Mouse (Mus musculus) midbrain, embryonic 13.5 days (tissue): ENCODE measurements around the gene Colgalt1. TPM values are rescaled to one million over a fixed set of nuclear protein-coding genes. Genes with fewer than 3 reads are reported as not detected.

Source experiments
- ATAC-seq: fragments of 200-750 bp; cut with Nextera tagmentation; 2 replicates; pipeline ENCODE4 v1.8.0; 2017; ENCODE audit warnings: mild to moderate bottlenecking, moderate TSS enrichment, moderate library complexity
- H3K27ac ChIP-seq: fragments of 300-500 bp; sonication (generic); 2 replicates; pipeline ENCODE4 v1.5.1; 2015; ENCODE audit warnings: inconsistent platforms, mild to moderate bottlenecking, moderate library complexity
- H3K27me3 ChIP-seq: fragments of 300-500 bp; sonication (generic); 2 replicates; pipeline ENCODE4 v1.6.1; 2015; ENCODE audit warnings: mild to moderate bottlenecking, inconsistent platforms
- H3K36me3 ChIP-seq: fragments of 300-500 bp; sonication (generic); 2 replicates; pipeline ENCODE4 v1.6.1; 2015; ENCODE audit warnings: mild to moderate bottlenecking, inconsistent platforms
- H3K4me1 ChIP-seq: fragments of 300-500 bp; sonication (generic); replicated peaks from 2 replicates; pipeline ENCODE4 v1.6.1; 2015; ENCODE audit warnings: inconsistent platforms
- H3K4me2 ChIP-seq: fragments of 300-500 bp; sonication (generic); replicated peaks from 2 replicates; pipeline ENCODE4 v1.6.1; 2015; ENCODE audit warnings: moderate library complexity, mild to moderate bottlenecking, inconsistent platforms
- H3K4me3 ChIP-seq: fragments of 300-500 bp; sonication (generic); replicated peaks from 2 replicates; pipeline ENCODE4 v1.5.1; 2015; ENCODE audit warnings: mild to moderate bottlenecking, inconsistent platforms
- H3K9ac ChIP-seq: fragments of 300-500 bp; sonication (generic); replicated peaks from 2 replicates; pipeline ENCODE4 v1.6.1; 2015; ENCODE audit warnings: mild to moderate bottlenecking, inconsistent platforms
- H3K9me3 ChIP-seq: fragments of 300-500 bp; sonication (generic); 2 replicates; pipeline ENCODE4 v1.6.1; 2016; ENCODE audit warnings: mild to moderate bottlenecking, inconsistent platforms
- WGBS: fragments of 180-500 bp; shearing (Covaris S2); methylation state at CpG from one replicate; pipeline ENCODE4 v1.1.7; 2015; 5-methylcytosine and 5-hydroxymethylcytosine counted together
- polyA plus RNA-seq: library from polyadenylated mRNA; unstranded; fragments of >200 nt; fragmentation: Nextera tagmentation; extraction: Ambion mirVana; gene quantifications from 2 replicates; pipeline ENCODE4 v1.2.1, GENCODE M21; 2015

Colgalt1 gene
- polyA plus RNA-seq: 51.1 and 51.3 TPM in 2 replicates

GRCm38 (mm10) chr8:71610822-71611651 is at the start of gene Colgalt1:
Gene Colgalt1, plus strand, starts transcription at chr8:71610998.
- peak within 1 kb of the TSS; percentile 87 for H3K4me2 ChIP-seq
- H3K9ac ChIP-seq: peak within 1 kb of the TSS; percentile 86
- WGBS: under 1% methylated on average over 82 of the region's 82 CpGs
- H3K27me3 ChIP-seq: no peaks in the 10 kb centered on the region
- H3K27ac ChIP-seq: peak within 1 kb of the TSS; percentile 91
- peaks cover 29% of the 10 kb centered on the region for H3K36me3 ChIP-seq
- no peaks in the 10 kb centered on the region for H3K9me3 ChIP-seq
- H3K4me3 ChIP-seq: peak within 1 kb of the TSS; percentile 94
- peaks cover 13% of the 10 kb centered on the region for H3K4me1 ChIP-seq
- ATAC-seq: peak; percentile 100

- H3K27ac ChIP-seq: no peak overlapping the region
- H3K4me3 ChIP-seq: no peak overlapping the region
- peaks cover 4% of the 10 kb centered on the region; the same call in 1 of the 2 replicates for H3K9me3 ChIP-seq
- WGBS: 4% methylated on average over 15 of the region's 15 CpGs
- no peak overlapping the region for H3K9ac ChIP-seq
- peaks cover 76% of the 10 kb centered on the region for H3K27me3 ChIP-seq
- H3K4me2 ChIP-seq: no peak overlapping the region
- peaks cover 14% of the 10 kb centered on the region for H3K4me1 ChIP-seq
- no peaks in the 10 kb centered on the region for H3K36me3 ChIP-seq
- no peak for ATAC-seq
Measured at GRCm38 (mm10) chr8:71561401-71561800, 49.4 kb upstream of the Colgalt1 start.

- peak overlapping the region; percentile 43 for H3K4me2 ChIP-seq
- H3K9ac ChIP-seq: no peak overlapping the region; the same call in 1 of the 2 replicates
- H3K27ac ChIP-seq: no peak overlapping the region
- peaks cover 4% of the 10 kb centered on the region; the same call in 1 of the 2 replicates for H3K9me3 ChIP-seq
- 2% methylated on average over 33 of the region's 33 CpGs for WGBS
- peaks cover 70% of the 10 kb centered on the region for H3K27me3 ChIP-seq
- peaks cover 14% of the 10 kb centered on the region for H3K4me1 ChIP-seq
- peak overlapping the region; percentile 28 for H3K4me3 ChIP-seq
- ATAC-seq: peak; percentile 67
- H3K36me3 ChIP-seq: no peaks in the 10 kb centered on the region
Measured at GRCm38 (mm10) chr8:71562751-71563150, 48.0 kb upstream of the Colgalt1 start.

GRCm38 (mm10) chr8:71563992-71564391 is 46.8 kb upstream of the Colgalt1 start:
- ATAC-seq: no peak
- WGBS: 90% methylated on average over 4 of the region's 4 CpGs
- Histone ChIP-seq H3K4me1 (peaks cover 13% of the 10 kb centered on the region), H3K9me3 (peaks cover 4% of the 10 kb centered on the region; the same call in 1 of the 2 replicates), H3K9ac (no peak overlapping the region), H3K4me3 (no peak overlapping the region), H3K27me3 (peaks cover 69% of the 10 kb centered on the region), H3K27ac (no peak overlapping the region), H3K4me2 (no peak overlapping the region), H3K36me3 (no peaks in the 10 kb centered on the region)

- peaks cover 28% of the 10 kb centered on the region for H3K4me1 ChIP-seq
- H3K9me3 ChIP-seq: peaks cover 4% of the 10 kb centered on the region; the same call in 1 of the 2 replicates
- H3K4me2 ChIP-seq: no peak within 1 kb of the TSS
- H3K4me3 ChIP-seq: no peak within 1 kb of the TSS
- H3K27me3 ChIP-seq: peaks cover 45% of the 10 kb centered on the region
- no peaks in the 10 kb centered on the region for H3K36me3 ChIP-seq
- ATAC-seq: no peak
- WGBS: 49% methylated on average over 3 of the region's 3 CpGs
- no peak within 1 kb of the TSS for H3K9ac ChIP-seq
- no peak within 1 kb of the TSS for H3K27ac ChIP-seq
Measured at GRCm38 (mm10) chr8:71566501-71566900, 44.3 kb upstream of the Colgalt1 start, which contains the start of gene Nxnl1. Gene Nxnl1, minus strand, starts transcription at chr8:71566601.

GRCm38 (mm10) chr8:71567587-71567986 is 43.2 kb upstream of the Colgalt1 start:
- Histone ChIP-seq H3K4me1 (peaks cover 36% of the 10 kb centered on the region), H3K9ac (no peak overlapping the region), H3K36me3 (no peaks in the 10 kb centered on the region), H3K4me2 (no peak overlapping the region), H3K27ac (no peak overlapping the region), H3K4me3 (no peak overlapping the region), H3K27me3 (peaks cover 34% of the 10 kb centered on the region), H3K9me3 (peaks cover 4% of the 10 kb centered on the region; the same call in 1 of the 2 replicates)
- 79% methylated on average over 7 of the region's 7 CpGs for WGBS
- no peak for ATAC-seq

- no peaks in the 10 kb centered on the region for H3K36me3 ChIP-seq
- H3K4me2 ChIP-seq: peak within 1 kb of the TSS; percentile 82
- peaks cover 4% of the 10 kb centered on the region; the same call in 1 of the 2 replicates for H3K9me3 ChIP-seq
- H3K27me3 ChIP-seq: peaks cover 25% of the 10 kb centered on the region
- H3K4me3 ChIP-seq: peak within 1 kb of the TSS; percentile 68
- H3K4me1 ChIP-seq: peaks cover 40% of the 10 kb centered on the region
- ATAC-seq: peak; percentile 3; the same call in 1 of the 2 replicates
- 11% methylated on average over 13 of the region's 13 CpGs for WGBS
- H3K27ac ChIP-seq: peak within 1 kb of the TSS; percentile 80
- H3K9ac ChIP-seq: peak within 1 kb of the TSS; percentile 78
Measured at GRCm38 (mm10) chr8:71568387-71568937, 42.3 kb upstream of the Colgalt1 start, which contains the start of gene Slc27a1. Gene Slc27a1, plus strand, starts transcription at chr8:71568882.

- H3K4me1 ChIP-seq: peaks cover 40% of the 10 kb centered on the region
- peak overlapping the region; percentile 78 for H3K9ac ChIP-seq
- ATAC-seq: peak; percentile 0; the same call in 1 of the 2 replicates
- H3K27me3 ChIP-seq: peaks cover 22% of the 10 kb centered on the region
- H3K27ac ChIP-seq: peak overlapping the region; percentile 80
- peaks cover 3% of the 10 kb centered on the region; the same call in 1 of the 2 replicates for H3K9me3 ChIP-seq
- H3K4me2 ChIP-seq: peak overlapping the region; percentile 82
- H3K36me3 ChIP-seq: no peaks in the 10 kb centered on the region
- WGBS: 13% methylated on average over 6 of the region's 6 CpGs
- H3K4me3 ChIP-seq: peak overlapping the region; percentile 68
Measured at GRCm38 (mm10) chr8:71568941-71569340, 41.9 kb upstream of the Colgalt1 start.

GRCm38 (mm10) chr8:71569366-71570290 is 41.2 kb upstream of the Colgalt1 start:
- H3K4me2 ChIP-seq: peak overlapping the region; percentile 82
- H3K27me3 ChIP-seq: peaks cover 20% of the 10 kb centered on the region
- H3K36me3 ChIP-seq: no peaks in the 10 kb centered on the region
- peak overlapping the region; percentile 80 for H3K27ac ChIP-seq
- under 1% methylated on average over 51 of the region's 51 CpGs for WGBS
- ATAC-seq: peak; percentile 87
- H3K9ac ChIP-seq: peak overlapping the region; percentile 78
- H3K4me3 ChIP-seq: peak overlapping the region; percentile 68
- H3K4me1 ChIP-seq: peaks cover 43% of the 10 kb centered on the region
- H3K9me3 ChIP-seq: no peaks in the 10 kb centered on the region

GRCm38 (mm10) chr8:71570291-71570954 is 40.4 kb upstream of the Colgalt1 start:
- peak overlapping the region; percentile 80 for H3K27ac ChIP-seq
- peak overlapping the region; percentile 68 for H3K4me3 ChIP-seq
- under 1% methylated on average over 41 of the region's 41 CpGs for WGBS
- H3K27me3 ChIP-seq: peaks cover 20% of the 10 kb centered on the region
- H3K36me3 ChIP-seq: no peaks in the 10 kb centered on the region
- H3K4me1 ChIP-seq: peaks cover 43% of the 10 kb centered on the region
- ATAC-seq: peak; percentile 89
- peak overlapping the region; percentile 78 for H3K9ac ChIP-seq
- no peaks in the 10 kb centered on the region for H3K9me3 ChIP-seq
- H3K4me2 ChIP-seq: peak overlapping the region; percentile 82

- no peaks in the 10 kb centered on the region for H3K36me3 ChIP-seq
- 85% methylated on average over 2 of the region's 2 CpGs for WGBS
- H3K9ac ChIP-seq: no peak overlapping the region
- peak overlapping the region; percentile 52; the same call in 1 of the 2 replicates for H3K27ac ChIP-seq
- H3K4me1 ChIP-seq: peaks cover 43% of the 10 kb centered on the region
- no peak overlapping the region for H3K4me3 ChIP-seq
- no peaks in the 10 kb centered on the region for H3K9me3 ChIP-seq
- H3K4me2 ChIP-seq: peak overlapping the region; percentile 82; the same call in 1 of the 2 replicates
- no peak for ATAC-seq
- H3K27me3 ChIP-seq: peaks cover 18% of the 10 kb centered on the region
Measured at GRCm38 (mm10) chr8:71572077-71572476, 38.7 kb upstream of the Colgalt1 start.
